10 mouse cellular contexts compared by ENCODE assay signal in the genomic region with DNA sequence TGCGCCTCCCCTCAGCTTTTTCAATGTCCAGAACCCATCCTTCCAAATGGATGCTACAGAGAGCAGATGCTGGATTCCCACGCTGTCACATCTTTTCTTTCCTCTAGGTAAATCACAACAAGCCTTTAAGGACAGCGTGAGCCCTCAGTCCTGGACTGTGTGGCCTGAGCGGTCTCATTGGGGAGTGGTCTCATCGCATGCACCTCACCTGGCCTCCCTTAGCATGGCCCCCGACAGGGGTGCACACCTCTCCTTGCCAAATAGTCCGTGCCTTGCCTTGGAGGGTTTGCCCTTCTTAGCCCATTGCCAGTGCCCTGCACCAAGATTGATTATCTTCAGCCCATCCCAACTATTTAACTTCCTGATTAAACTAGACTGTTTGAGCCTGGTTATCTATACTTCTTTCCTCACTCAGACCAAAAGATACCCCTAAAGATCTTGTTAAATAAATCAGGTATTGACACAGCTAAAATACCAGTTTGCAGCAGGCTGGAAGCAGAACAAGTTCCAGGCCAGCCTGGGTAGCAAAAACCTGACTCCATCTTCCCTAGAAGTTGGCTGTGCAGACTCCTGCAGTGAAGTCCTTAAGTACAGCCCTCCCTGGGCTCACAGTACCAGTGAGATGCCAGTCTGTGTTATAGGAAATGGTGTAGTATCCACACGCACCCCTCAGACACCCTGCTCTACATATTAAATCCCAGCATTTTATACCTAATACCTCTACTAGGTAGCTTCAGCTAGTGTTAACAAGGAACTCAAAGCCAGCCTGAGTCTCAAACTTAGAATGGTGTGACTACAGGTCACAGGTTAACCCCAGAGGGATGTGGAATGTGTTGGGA. TPM values are rescaled to one million over a fixed set of nuclear protein-coding genes. Genes with fewer than 3 reads are reported as not detected.
DNase-seq lines count a peak whose midpoint lies in the region; ATAC-seq and TF ChIP-seq lines count a peak whose summit lies in the region.
"Had no signal": no experiment of that assay in that cellular context is flagged by ENCODE, and none has a peak within 500 bp of the region (broad histone marks: within the 10 kb centered on the region; RNA-seq: fewer than 3 reads in every experiment).

No protein-coding gene starts in this region.

- no peak for DNase-seq in hindbrain, embryonic 11.5 days (ENCODE audit: low spot score)
- no peak for DNase-seq in ES-E14 (ENCODE audit: low read depth, low spot score)
- DNase-seq in forebrain, postnatal 0 days, result peak; percentile 20
- DNase-seq in cerebellum, adult 18-20 months, result no peak
- DNase-seq in adrenal gland, postnatal 25 days, result no peak
- no peak for DNase-seq in lung, adult 18-20 months
- DNase-seq: heart, postnatal 10 days had no signal

- no peak overlapping the region for H3K9ac ChIP-seq in hindbrain, embryonic 12.5 days
- H3K9ac ChIP-seq in hindbrain, embryonic 11.5 days (ENCODE audit: low read depth, low read length), result no peak overlapping the region
- H3K9ac ChIP-seq in ES-E14 (ENCODE audit: insufficient read depth, low read depth, low read length, poor library complexity, severe bottlenecking), result no peak overlapping the region
- 0 out of 2 replicates have a peak overlapping the region, but pooled peaks have one; percentile 22 for H3K9ac ChIP-seq in forebrain, postnatal 0 days
- no peak overlapping the region for H3K9ac ChIP-seq in midbrain, embryonic 12.5 days (replicated peaks)
- H3K9ac ChIP-seq: embryonic facial prominence, embryonic 15.5 days had no signal

- no peaks in the 10 kb centered on the region for H3K9me3 ChIP-seq in hindbrain, embryonic 12.5 days (replicated peaks)
- H3K9me3 ChIP-seq in hindbrain, embryonic 11.5 days (ENCODE audit: control insufficient read depth, low read length), result no peaks in the 10 kb centered on the region
- no peaks in the 10 kb centered on the region for H3K9me3 ChIP-seq in ES-E14 (ENCODE audit: control insufficient read depth, insufficient read depth, low read depth, low read length)
- H3K9me3 ChIP-seq in forebrain, postnatal 0 days (ENCODE audit: low read length), result no peaks in the 10 kb centered on the region
- H3K9me3 ChIP-seq in midbrain, embryonic 12.5 days, result no peaks in the 10 kb centered on the region
- H3K9me3 ChIP-seq: embryonic facial prominence, embryonic 15.5 days had no signal

- in situ Hi-C loops in ES-E14 (cut with MboI; ENCODE audit: low sequenced_read_pairs in 2 of 2, unreplicated experiment in 2 of 2), result no loop called here

- H3K27me3 ChIP-seq in hindbrain, embryonic 12.5 days, result no peaks in the 10 kb centered on the region
- no peaks in the 10 kb centered on the region for H3K27me3 ChIP-seq in hindbrain, embryonic 11.5 days (ENCODE audit: control insufficient read depth, insufficient read depth, low read length)
- no peaks in the 10 kb centered on the region for H3K27me3 ChIP-seq in forebrain, postnatal 0 days (ENCODE audit: insufficient read depth, low read length)
- no peaks in the 10 kb centered on the region for H3K27me3 ChIP-seq in midbrain, embryonic 12.5 days
- H3K27me3 ChIP-seq: embryonic facial prominence, embryonic 15.5 days had no signal

- TF ChIP-seq CTCF in forebrain, postnatal 0 days (IDR thresholded peaks at IDR 0.05; ENCODE audit: low read depth), result no peak

- WGBS in hindbrain, embryonic 12.5 days, result 71% methylated on average over 8 of the region's 8 CpGs
- 68% methylated on average over 8 of the region's 8 CpGs for WGBS in hindbrain, embryonic 11.5 days
- 62% methylated on average over 8 of the region's 8 CpGs for whole genome bisulfite sequencing in forebrain, postnatal 0 days
- WGBS in midbrain, embryonic 12.5 days, result 73% methylated on average over 8 of the region's 8 CpGs

- H3K4me2 ChIP-seq in hindbrain, embryonic 12.5 days (replicated peaks), result no peak overlapping the region
- H3K4me2 ChIP-seq in hindbrain, embryonic 11.5 days (replicated peaks; ENCODE audit: low read depth, low read length), result no peak overlapping the region
- H3K4me2 ChIP-seq in forebrain, postnatal 0 days (ENCODE audit: low read depth), result no peak overlapping the region
- H3K4me2 ChIP-seq in midbrain, embryonic 12.5 days (replicated peaks), result no peak overlapping the region
- H3K4me2 ChIP-seq: embryonic facial prominence, embryonic 15.5 days had no signal

- H3K4me1 ChIP-seq in hindbrain, embryonic 12.5 days, result peaks cover 35% of the 10 kb centered on the region
- peaks cover 17% of the 10 kb centered on the region for H3K4me1 ChIP-seq in hindbrain, embryonic 11.5 days (replicated peaks; ENCODE audit: control insufficient read depth, insufficient read depth, low read length)
- H3K4me1 ChIP-seq in ES-E14 (ENCODE audit: control insufficient read depth in 2 of 2, insufficient read depth in 2 of 2, low read length in 2 of 2, poor library complexity in 1 of 2), result peaks cover 2 to 9% of the 10 kb centered on the region in 2 experiments; a peak in 2 of 4 replicates
- peaks cover 16% of the 10 kb centered on the region; the same call in 1 of the 2 replicates for H3K4me1 ChIP-seq in forebrain, postnatal 0 days (ENCODE audit: insufficient read depth)
- H3K4me1 ChIP-seq in midbrain, embryonic 12.5 days, result peaks cover 43% of the 10 kb centered on the region

- H3K36me3 ChIP-seq in hindbrain, embryonic 12.5 days, result peaks cover 63% of the 10 kb centered on the region
- H3K36me3 ChIP-seq in hindbrain, embryonic 11.5 days (ENCODE audit: control insufficient read depth, insufficient read depth, low read length), result peaks cover 27% of the 10 kb centered on the region
- peaks cover 37% of the 10 kb centered on the region for H3K36me3 ChIP-seq in ES-E14 (ENCODE audit: control insufficient read depth, insufficient read depth, low read length, poor library complexity, severe bottlenecking)
- peaks cover 56% of the 10 kb centered on the region for H3K36me3 ChIP-seq in forebrain, postnatal 0 days (ENCODE audit: insufficient read depth)
- peaks cover 62% of the 10 kb centered on the region for H3K36me3 ChIP-seq in midbrain, embryonic 12.5 days

- H3K27ac ChIP-seq in hindbrain, embryonic 12.5 days, result peak overlapping the region; percentile 13; the same call in 1 of the 2 replicates
- H3K27ac ChIP-seq in hindbrain, embryonic 11.5 days (ENCODE audit: low read depth, low read length), result no peak overlapping the region
- no peak overlapping the region for H3K27ac ChIP-seq in ES-E14 (ENCODE audit: insufficient read depth, low read depth, low read length, poor library complexity, severe bottlenecking)
- H3K27ac ChIP-seq in forebrain, postnatal 0 days (ENCODE audit: low read depth, low read length), result no peak overlapping the region
- H3K27ac ChIP-seq in midbrain, embryonic 12.5 days (replicated peaks), result peak overlapping the region; percentile 10; the same call in 1 of the 2 replicates

- no peak for ATAC-seq in hindbrain, embryonic 12.5 days (ENCODE audit: low FRiP score)
- ATAC-seq in hindbrain, embryonic 11.5 days (ENCODE audit: low FRiP score), result no peak
- no peak for ATAC-seq in forebrain, postnatal 0 days
- ATAC-seq in midbrain, embryonic 12.5 days (ENCODE audit: low FRiP score, low read depth), result no peak

- H3K4me3 ChIP-seq in hindbrain, embryonic 12.5 days, result no peak overlapping the region
- no peak overlapping the region for H3K4me3 ChIP-seq in hindbrain, embryonic 11.5 days (ENCODE audit: low read depth, low read length)
- no peak overlapping the region for H3K4me3 ChIP-seq in ES-E14 (ENCODE audit: insufficient read depth in 1 of 2, low read depth in 1 of 2, low read length in 2 of 2, poor library complexity in 1 of 2, severe bottlenecking in 1 of 2)
- H3K4me3 ChIP-seq in forebrain, postnatal 0 days (ENCODE audit: low read depth, low read length), result no peak overlapping the region
- H3K4me3 ChIP-seq in midbrain, embryonic 12.5 days, result no peak overlapping the region
- H3K4me3 ChIP-seq: embryonic facial prominence, embryonic 15.5 days had no signal

RNA-seq across cellular contexts. Expression of a gene that starts 5.5 kb away (rescaled TPM):
- polyA plus RNA-seq in hindbrain, embryonic 12.5 days (2016; fragmentation: Nextera tagmentation; extraction: Ambion mirVana), result 1,505 and 1,511 TPM in 2 replicates
- 1,599 and 1,667 TPM in 2 replicates for polyA plus RNA-seq in hindbrain, embryonic 11.5 days (2014; fragmentation: Nextera tagmentation; extraction: Ambion mirVana)
- 1,077 and 1,157 TPM in 2 replicates for total RNA-seq in ES-E14 (2012; rRNA removed)
- total RNA-seq in forebrain, postnatal 0 days (2014; rRNA removed), result 3,707 and 3,724 TPM in 2 replicates
- polyA plus RNA-seq in forebrain, postnatal 0 days (2015; fragmentation: Nextera tagmentation; extraction: Ambion mirVana), result 2,151 and 2,226 TPM in 2 replicates
- 1,535 and 1,561 TPM in 2 replicates for polyA plus RNA-seq in midbrain, embryonic 12.5 days (2016; fragmentation: Nextera tagmentation; extraction: Ambion mirVana)
- total RNA-seq in adrenal gland, postnatal 25 days (2021), result 192 and 221 TPM in 2 replicates

RNA-seq across cellular contexts. Expression of a gene that starts 8.7 kb away (rescaled TPM):
- polyA plus RNA-seq in hindbrain, embryonic 12.5 days (2016; fragmentation: Nextera tagmentation; extraction: Ambion mirVana), result 14.4 and 18.2 TPM in 2 replicates
- 16.8 and 17.3 TPM in 2 replicates for polyA plus RNA-seq in hindbrain, embryonic 11.5 days (2014; fragmentation: Nextera tagmentation; extraction: Ambion mirVana)
- 23.8 and 31.7 TPM in 2 replicates for total RNA-seq in ES-E14 (2012; rRNA removed)
- 15.3 and 20.4 TPM in 2 replicates for total RNA-seq in forebrain, postnatal 0 days (2014; rRNA removed)
- 3.0 and 4.4 TPM in 2 replicates for polyA plus RNA-seq in forebrain, postnatal 0 days (2015; fragmentation: Nextera tagmentation; extraction: Ambion mirVana)
- polyA plus RNA-seq in midbrain, embryonic 12.5 days (2016; fragmentation: Nextera tagmentation; extraction: Ambion mirVana), result 19.1 and 20.3 TPM in 2 replicates
- 30.1 and 31.1 TPM in 2 replicates for total RNA-seq in adrenal gland, postnatal 25 days (2021)

RNA-seq across cellular contexts. Expression of a gene that starts 9.6 kb away (rescaled TPM):
- polyA plus RNA-seq in hindbrain, embryonic 12.5 days (2016; fragmentation: Nextera tagmentation; extraction: Ambion mirVana), result 50.9 and 60.3 TPM in 2 replicates
- 48.1 and 50.0 TPM in 2 replicates for polyA plus RNA-seq in hindbrain, embryonic 11.5 days (2014; fragmentation: Nextera tagmentation; extraction: Ambion mirVana)
- total RNA-seq in ES-E14 (2012; rRNA removed), result 31.6 and 34.6 TPM in 2 replicates
- total RNA-seq in forebrain, postnatal 0 days (2014; rRNA removed), result 90.4 and 103 TPM in 2 replicates
- polyA plus RNA-seq in forebrain, postnatal 0 days (2015; fragmentation: Nextera tagmentation; extraction: Ambion mirVana), result 104 and 113 TPM in 2 replicates
- polyA plus RNA-seq in midbrain, embryonic 12.5 days (2016; fragmentation: Nextera tagmentation; extraction: Ambion mirVana), result 49.0 and 53.5 TPM in 2 replicates
- 61.0 and 94.1 TPM in 2 replicates for total RNA-seq in adrenal gland, postnatal 25 days (2021)

RNA-seq across cellular contexts. Expression of a gene that starts 11.1 kb away (rescaled TPM):
- polyA plus RNA-seq in hindbrain, embryonic 12.5 days (2016; fragmentation: Nextera tagmentation; extraction: Ambion mirVana), result 5.8 and 6.3 TPM in 2 replicates
- 3.6 and 4.0 TPM in 2 replicates for polyA plus RNA-seq in hindbrain, embryonic 11.5 days (2014; fragmentation: Nextera tagmentation; extraction: Ambion mirVana)
- total RNA-seq in ES-E14 (2012; rRNA removed), result 29.3 and 32.3 TPM in 2 replicates
- 8.9 and 9.0 TPM in 2 replicates for total RNA-seq in forebrain, postnatal 0 days (2014; rRNA removed)
- polyA plus RNA-seq in forebrain, postnatal 0 days (2015; fragmentation: Nextera tagmentation; extraction: Ambion mirVana), result 13.0 and 13.1 TPM in 2 replicates
- polyA plus RNA-seq in midbrain, embryonic 12.5 days (2016; fragmentation: Nextera tagmentation; extraction: Ambion mirVana), result 5.4 and 7.5 TPM in 2 replicates
- 7.6 and 11.7 TPM in 2 replicates for total RNA-seq in adrenal gland, postnatal 25 days (2021)

RNA-seq across cellular contexts. Expression of a gene that starts 28.5 kb away (rescaled TPM):
- 36.0 and 36.9 TPM in 2 replicates for polyA plus RNA-seq in hindbrain, embryonic 12.5 days (2016; fragmentation: Nextera tagmentation; extraction: Ambion mirVana)
- 49.2 and 51.0 TPM in 2 replicates for polyA plus RNA-seq in hindbrain, embryonic 11.5 days (2014; fragmentation: Nextera tagmentation; extraction: Ambion mirVana)
- total RNA-seq in ES-E14 (2012; rRNA removed), result 24.7 and 43.0 TPM in 2 replicates
- 6.1 and 9.7 TPM in 2 replicates for total RNA-seq in forebrain, postnatal 0 days (2014; rRNA removed)
- polyA plus RNA-seq in forebrain, postnatal 0 days (2015; fragmentation: Nextera tagmentation; extraction: Ambion mirVana), result 13.1 and 15.6 TPM in 2 replicates
- 48.5 and 48.6 TPM in 2 replicates for polyA plus RNA-seq in midbrain, embryonic 12.5 days (2016; fragmentation: Nextera tagmentation; extraction: Ambion mirVana)
- 8.7 and 9.8 TPM in 2 replicates for total RNA-seq in adrenal gland, postnatal 25 days (2021)

Comparison
In these comparisons a context has a peak if more than half of its experiments do, and no peak if none do; other contexts are left out.
1. H3K27ac ChIP-seq: peak in hindbrain, embryonic 12.5 days (single experiment) and midbrain, embryonic 12.5 days (single experiment); none in hindbrain, embryonic 11.5 days (single experiment), ES-E14 (single experiment) and forebrain, postnatal 0 days (single experiment).